Mouse (Mus musculus): ENCODE results near the gene Mkrn1. TPM values are rescaled to one million over a fixed set of nuclear protein-coding genes. Genes with fewer than 3 reads are reported as not detected.
A peak's percentile ranks its signal among the peaks of the same experiment; 100 is the strongest.
"Not testable (repeated sequence)": the region's sequence is repeated elsewhere in the genome, so short reads cannot be mapped to it uniquely, and the experiment has no call there.

The Mkrn1 gene
- polyA plus RNA-seq, 1 experiment from 2014 or later, result 215 TPM

DNA sequence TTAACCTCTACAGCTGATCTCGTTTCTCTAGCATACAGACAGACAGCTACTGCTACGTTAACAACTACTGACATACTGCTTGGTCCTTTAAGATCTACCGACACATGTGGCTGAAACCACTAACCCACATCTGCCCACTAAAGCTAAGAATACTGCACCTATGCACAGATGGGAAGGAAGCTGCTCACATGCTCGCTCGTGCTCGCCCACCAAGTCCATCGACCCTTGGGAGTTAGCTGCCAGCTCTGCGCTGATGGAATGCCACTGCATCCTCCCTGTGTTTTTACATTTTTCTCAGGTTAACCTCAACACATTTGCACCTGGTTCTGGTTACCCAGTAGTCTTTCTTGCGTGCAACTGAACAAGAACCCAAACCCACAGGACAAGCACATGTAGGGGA is 21.9 kb downstream of the Mkrn1 start:
- Histone ChIP-seq H3K9me3 (no peaks in the 10 kb centered on the region), H3K4me1 (replicated peaks) (peaks cover 10% of the 10 kb centered on the region; the same call in 1 of the 2 replicates), H3K4me3 (no peak overlapping the region), H3K27me3 (no peaks in the 10 kb centered on the region), H3K9ac (no peak overlapping the region), H3K4me2 (no peak overlapping the region), H3K27ac (replicated peaks) (no peak overlapping the region), H3K36me3 (peaks cover 68% of the 10 kb centered on the region)
- no peak for ATAC-seq (ENCODE audit: low read depth)
- WGBS, result 91% methylated on average over 9 of the region's 9 CpGs

DNA sequence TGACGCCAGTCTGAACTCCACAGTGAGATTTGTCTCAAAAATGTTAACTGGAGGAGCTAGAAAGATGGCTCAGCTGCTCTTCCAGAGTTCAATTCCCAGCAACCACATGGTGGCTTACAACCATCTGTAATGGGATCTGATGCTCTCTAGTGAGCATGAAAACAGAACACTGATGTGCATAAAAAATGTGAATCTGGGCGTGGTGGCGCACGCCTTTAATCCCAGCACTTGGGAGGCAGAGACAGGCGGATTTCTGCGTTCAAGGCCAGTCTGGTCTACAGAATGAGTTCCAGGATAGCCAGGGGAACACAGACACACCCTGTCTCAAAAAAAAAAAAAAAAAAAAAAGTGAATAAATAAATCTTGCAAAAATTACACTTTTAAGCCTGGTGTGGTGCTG is 23.2 kb downstream of the Mkrn1 start:
- Histone ChIP-seq H3K4me2 (no peak overlapping the region), H3K36me3 (peaks cover 72% of the 10 kb centered on the region), H3K9ac (no peak overlapping the region), H3K27me3 (no peaks in the 10 kb centered on the region), H3K9me3 (no peaks in the 10 kb centered on the region), H3K4me1 (replicated peaks) (peaks cover 10% of the 10 kb centered on the region; the same call in 1 of the 2 replicates), H3K4me3 (no peak overlapping the region), H3K27ac (replicated peaks) (no peak overlapping the region)
- WGBS, result 94% methylated on average over 6 of the region's 6 CpGs
- no peak for ATAC-seq (ENCODE audit: low read depth)

DNA sequence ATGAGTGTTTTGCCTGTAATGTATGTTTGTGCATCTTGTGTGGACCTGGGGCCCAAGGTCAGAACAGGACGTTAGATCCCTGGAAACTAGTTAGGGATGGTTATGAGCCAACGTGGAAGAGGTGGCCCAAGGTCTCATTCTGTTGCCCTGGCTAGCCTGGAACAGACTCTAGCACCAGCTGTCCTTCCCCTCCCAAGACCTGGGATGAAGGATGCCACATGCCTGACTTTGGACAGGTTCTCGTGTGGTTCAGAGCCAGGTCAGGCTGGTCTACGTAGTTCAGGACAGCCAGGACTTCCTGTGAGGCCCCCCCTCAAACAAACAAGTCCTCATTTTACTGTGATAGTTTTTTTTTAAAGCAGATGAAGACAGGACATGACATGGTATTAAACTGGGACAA is 24.3 kb downstream of the Mkrn1 start:
- no peaks in the 10 kb centered on the region for H3K9me3 ChIP-seq
- peaks cover 10% of the 10 kb centered on the region; the same call in 1 of the 2 replicates for H3K4me1 ChIP-seq (replicated peaks)

DNA sequence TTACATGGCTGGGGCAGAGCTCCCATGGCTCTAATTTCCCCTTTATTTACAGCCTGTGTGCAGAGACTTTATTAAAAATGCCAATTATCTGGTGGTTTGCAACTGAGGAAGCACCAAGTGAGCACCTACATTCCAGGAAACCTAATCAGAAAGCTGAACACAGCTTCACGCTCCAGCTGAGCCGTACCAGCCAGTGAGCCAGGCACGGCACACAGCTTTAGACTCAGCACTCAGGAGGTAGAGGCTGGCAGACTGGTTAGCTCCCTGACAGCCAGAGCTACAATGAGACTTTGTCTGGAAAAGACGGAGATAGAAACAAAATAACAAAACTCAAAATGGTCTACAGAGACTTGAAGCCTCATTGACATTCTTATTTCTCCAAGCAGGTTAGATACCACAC is 24.8 kb downstream of the Mkrn1 start:
- Histone ChIP-seq H3K9ac (no peak overlapping the region), H3K4me3 (no peak overlapping the region), H3K36me3 (peaks cover 71% of the 10 kb centered on the region), H3K9me3 (no peaks in the 10 kb centered on the region), H3K4me2 (no peak overlapping the region), H3K4me1 (replicated peaks) (peaks cover 10% of the 10 kb centered on the region; the same call in 1 of the 2 replicates), H3K27ac (replicated peaks) (peak overlapping the region; percentile 69), H3K27me3 (no peaks in the 10 kb centered on the region)
- WGBS, result 46% methylated on average over 4 of the region's 4 CpGs
- peak; percentile 86 for ATAC-seq (ENCODE audit: low read depth)

More for the DNA sequence above, 24.3 kb downstream of the Mkrn1 start:
- ATAC-seq (ENCODE audit: low read depth), result no peak
- Histone ChIP-seq H3K36me3 (peaks cover 69% of the 10 kb centered on the region), H3K4me3 (no peak overlapping the region), H3K27me3 (no peaks in the 10 kb centered on the region), H3K9ac (no peak overlapping the region), H3K4me2 (no peak overlapping the region), H3K27ac (replicated peaks) (peak overlapping the region; percentile 69)
- 86% methylated on average over 4 of the region's 4 CpGs for WGBS

DNA sequence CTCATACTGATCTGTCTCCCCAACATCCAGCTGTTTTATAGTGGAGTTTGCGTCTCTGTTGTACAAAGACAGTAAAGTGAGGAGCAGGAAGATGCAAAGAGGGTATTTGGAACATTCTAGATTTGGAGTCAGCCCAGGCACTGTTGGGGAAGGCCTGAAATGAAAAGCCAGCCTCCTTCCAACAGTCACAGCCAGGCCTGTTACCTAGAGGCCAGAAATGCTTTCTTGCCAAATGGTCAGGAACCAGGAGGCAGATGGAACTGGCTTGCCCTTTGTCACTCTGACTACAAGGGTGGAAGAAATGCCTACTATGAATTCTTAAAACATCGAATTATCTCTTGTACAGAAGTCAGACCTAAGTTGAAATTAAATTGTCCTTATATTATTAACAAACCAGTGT is 30.3 kb downstream of the Mkrn1 start:
- Histone ChIP-seq H3K27me3 (no peaks in the 10 kb centered on the region), H3K9me3 (no peaks in the 10 kb centered on the region), H3K4me3 (no peak overlapping the region), H3K4me1 (replicated peaks) (no peaks in the 10 kb centered on the region), H3K36me3 (peaks cover 44% of the 10 kb centered on the region), H3K27ac (replicated peaks) (no peak overlapping the region), H3K4me2 (no peak overlapping the region), H3K9ac (no peak overlapping the region)
- no peak for ATAC-seq (ENCODE audit: low read depth)
- WGBS, result 97% methylated on average over 2 of the region's 2 CpGs

DNA sequence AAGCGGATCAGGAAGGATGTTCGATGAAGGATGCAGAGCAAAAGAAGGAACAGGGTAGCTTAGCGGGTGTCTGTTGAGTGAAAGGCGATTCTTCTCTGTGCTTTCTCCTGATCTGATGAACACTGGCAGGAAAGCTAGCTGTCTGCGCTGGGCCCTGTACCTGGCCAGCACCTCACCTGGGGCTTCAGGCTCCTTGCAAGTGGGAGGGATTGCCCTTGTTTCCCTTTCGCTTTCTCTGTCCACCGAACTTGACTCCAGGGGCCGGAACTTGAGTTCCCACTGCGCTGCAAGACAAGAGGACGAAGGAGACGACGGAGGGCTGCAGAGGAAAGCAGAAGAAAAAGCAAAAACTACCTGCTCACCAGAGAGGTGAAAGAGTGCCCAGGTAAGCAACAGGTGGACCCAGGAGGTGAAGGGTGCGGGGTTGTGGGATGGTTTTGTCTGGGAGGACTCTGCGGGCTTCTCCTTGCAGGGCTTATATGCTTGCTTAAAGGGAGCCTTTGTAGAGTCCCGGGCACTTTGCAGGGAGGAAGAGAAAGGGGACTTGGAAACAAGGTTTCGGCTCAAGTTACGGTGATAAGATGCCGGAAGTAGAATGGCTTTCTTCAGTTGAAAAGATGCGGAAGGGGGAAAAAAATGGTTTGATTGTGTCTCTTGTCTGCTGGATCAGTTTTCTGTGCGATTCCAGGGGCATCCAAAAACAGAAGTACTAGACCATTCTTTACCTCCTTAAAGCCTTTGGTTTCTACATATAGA is 39.0 kb downstream of the Mkrn1 start, which contains the start of gene Rab19:
Rab19 (plus strand) TSS at position 51 of the 756 bp plus-strand sequence.
- no peak for ATAC-seq (ENCODE audit: low read depth)
- 0 out of 2 replicates have a peak within 1 kb of the TSS, but pooled peaks have one; percentile 23 for H3K9ac ChIP-seq
- WGBS, result 10% methylated on average over 20 of the region's 20 CpGs

DNA sequence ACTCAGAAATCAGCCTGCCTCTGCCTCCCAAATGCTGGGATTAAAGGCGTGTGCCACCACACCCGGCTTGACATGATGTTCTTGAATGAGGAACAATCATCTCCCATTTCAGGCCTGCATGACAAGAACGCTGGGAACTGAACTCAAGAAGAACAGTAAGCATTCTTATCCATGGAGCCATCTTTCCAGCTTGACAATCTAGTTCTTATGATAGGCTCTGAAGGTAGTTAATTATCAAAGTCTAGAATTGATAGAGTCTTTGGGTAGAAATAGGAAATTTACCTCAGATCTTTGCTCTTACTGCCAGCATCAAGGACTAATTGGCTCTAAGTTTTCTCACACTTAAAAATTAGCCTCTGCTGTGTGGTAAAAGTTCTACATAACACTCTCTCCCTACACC is 40.0 kb downstream of the Mkrn1 start:
- Histone ChIP-seq H3K9me3 (no peaks in the 10 kb centered on the region), H3K4me2 (no peak overlapping the region), H3K4me1 (replicated peaks) (peaks cover 21% of the 10 kb centered on the region), H3K27me3 (peaks cover 18% of the 10 kb centered on the region; the same call in 1 of the 2 replicates), H3K36me3 (no peaks in the 10 kb centered on the region), H3K9ac (no peak overlapping the region), H3K27ac (replicated peaks) (no peak overlapping the region), H3K4me3 (no peak overlapping the region)
- WGBS, result 89% methylated on average over 3 of the region's 3 CpGs
- ATAC-seq (ENCODE audit: low read depth), result no peak

More for the DNA sequence above, 39.0 kb downstream of the Mkrn1 start, which contains the start of gene Rab19:
- H3K27me3 ChIP-seq, result peaks cover 18% of the 10 kb centered on the region; the same call in 1 of the 2 replicates
- no peak within 1 kb of the TSS for H3K27ac ChIP-seq (replicated peaks)
- no peaks in the 10 kb centered on the region for H3K9me3 ChIP-seq
- H3K4me1 ChIP-seq (replicated peaks), result peaks cover 12% of the 10 kb centered on the region
- H3K4me3 ChIP-seq, result peak within 1 kb of the TSS; percentile 23
- H3K4me2 ChIP-seq, result peak within 1 kb of the TSS; percentile 48
- no peaks in the 10 kb centered on the region for H3K36me3 ChIP-seq

DNA sequence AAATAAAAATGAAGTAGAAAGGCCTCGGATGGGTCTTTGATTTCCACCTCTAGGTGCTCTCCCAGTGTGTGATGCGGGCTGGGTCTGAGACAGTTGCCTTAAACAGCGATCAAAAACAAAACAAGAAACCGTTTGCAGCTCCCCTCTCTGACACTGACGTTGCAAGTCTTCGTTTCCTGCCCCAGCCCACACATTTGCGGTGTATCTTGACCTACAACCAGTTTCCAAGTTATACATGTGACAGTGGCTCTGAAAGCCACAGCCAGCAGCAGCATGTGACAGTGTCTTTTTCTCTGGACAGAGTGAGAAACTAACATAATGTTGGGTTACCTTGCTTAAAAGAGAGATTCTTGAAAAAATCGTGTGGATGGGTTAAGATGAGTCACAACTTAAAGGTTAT is 40.5 kb downstream of the Mkrn1 start:
- H3K27ac ChIP-seq (replicated peaks), result no peak overlapping the region
- peaks cover 21% of the 10 kb centered on the region for H3K4me1 ChIP-seq (replicated peaks)
- H3K36me3 ChIP-seq, result 0 out of 2 replicates have a peak, but pooled peaks cover 2% of the 10 kb centered on the region
- H3K9ac ChIP-seq, result no peak overlapping the region
- no peak overlapping the region for H3K4me2 ChIP-seq
- no peak overlapping the region for H3K4me3 ChIP-seq
- WGBS, result 84% methylated on average over 8 of the region's 8 CpGs
- peaks cover 18% of the 10 kb centered on the region; the same call in 1 of the 2 replicates for H3K27me3 ChIP-seq
- no peak for ATAC-seq (ENCODE audit: low read depth)
- no peaks in the 10 kb centered on the region for H3K9me3 ChIP-seq

DNA sequence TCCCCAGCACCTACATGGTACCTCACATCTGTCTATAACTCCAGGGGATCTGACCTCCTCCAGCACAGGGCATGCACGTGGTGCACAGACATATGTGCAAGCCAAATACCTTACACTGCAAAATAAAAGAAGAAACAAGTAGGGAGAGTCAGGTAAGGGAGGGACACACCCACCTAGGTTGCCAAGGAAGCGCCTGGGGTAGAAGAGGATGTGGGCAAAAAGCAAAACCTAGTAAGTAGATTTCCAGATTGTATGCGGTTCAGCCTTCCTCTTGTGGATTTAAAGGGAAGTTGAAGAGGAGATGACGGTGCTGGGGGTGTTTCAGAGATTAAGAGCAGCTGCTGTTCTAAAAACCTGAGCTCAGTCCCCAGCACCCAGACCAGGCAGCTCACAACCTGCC is 41.0 kb downstream of the Mkrn1 start:
- H3K4me3 ChIP-seq, result no peak overlapping the region
- ATAC-seq (ENCODE audit: low read depth), result no peak
- no peak overlapping the region for H3K9ac ChIP-seq
- H3K4me2 ChIP-seq, result no peak overlapping the region
- peaks cover 18% of the 10 kb centered on the region; the same call in 1 of the 2 replicates for H3K27me3 ChIP-seq
- H3K9me3 ChIP-seq, result no peaks in the 10 kb centered on the region
- 75% methylated on average over 4 of the region's 4 CpGs for WGBS
- H3K27ac ChIP-seq (replicated peaks), result no peak overlapping the region
- peaks cover 21% of the 10 kb centered on the region for H3K4me1 ChIP-seq (replicated peaks)
- peaks cover 8% of the 10 kb centered on the region for H3K36me3 ChIP-seq

DNA sequence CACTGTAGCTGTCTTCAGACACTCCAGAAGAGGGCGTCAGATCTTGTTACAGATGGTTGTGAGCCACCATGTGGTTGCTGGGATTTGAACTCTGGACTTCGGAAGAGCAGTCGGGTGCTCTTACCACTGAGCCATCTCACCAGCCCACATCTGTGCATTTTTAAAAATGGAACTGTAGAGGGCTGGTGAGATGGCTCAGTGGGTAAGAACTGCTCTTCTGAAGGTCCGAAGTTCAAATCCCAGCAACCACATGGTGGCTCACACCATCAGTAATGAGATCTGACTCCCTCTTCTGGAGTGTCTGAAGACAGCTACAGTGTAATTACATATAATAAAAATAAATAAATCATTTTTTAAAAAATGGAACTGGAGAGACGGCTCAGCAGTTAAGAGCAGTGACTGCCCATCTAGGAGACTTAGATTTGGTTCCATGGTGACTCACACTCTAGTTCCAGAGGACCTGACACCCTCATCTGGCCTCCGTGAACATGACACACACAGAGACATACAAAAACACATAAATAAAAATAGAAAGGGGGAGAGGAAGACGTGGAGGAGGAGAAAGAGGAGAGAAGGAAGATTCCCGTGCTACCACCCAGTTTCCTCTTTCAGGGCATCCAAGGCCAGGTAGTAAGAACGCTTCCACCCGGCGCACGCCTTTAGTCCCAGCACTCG is 42.0 kb downstream of the Mkrn1 start:
- H3K27me3 ChIP-seq, result peaks cover 18% of the 10 kb centered on the region; the same call in 1 of the 2 replicates
- H3K27ac ChIP-seq (replicated peaks); H3K4me3 ChIP-seq; H3K4me2 ChIP-seq; H3K9ac ChIP-seq; ATAC-seq (ENCODE audit: low read depth); H3K9me3 ChIP-seq: not testable (repeated sequence)
- H3K4me1 ChIP-seq (replicated peaks), result peaks cover 26% of the 10 kb centered on the region
- H3K36me3 ChIP-seq, result peaks cover 14% of the 10 kb centered on the region
- 83% methylated on average over 13 of the region's 13 CpGs for WGBS

DNA sequence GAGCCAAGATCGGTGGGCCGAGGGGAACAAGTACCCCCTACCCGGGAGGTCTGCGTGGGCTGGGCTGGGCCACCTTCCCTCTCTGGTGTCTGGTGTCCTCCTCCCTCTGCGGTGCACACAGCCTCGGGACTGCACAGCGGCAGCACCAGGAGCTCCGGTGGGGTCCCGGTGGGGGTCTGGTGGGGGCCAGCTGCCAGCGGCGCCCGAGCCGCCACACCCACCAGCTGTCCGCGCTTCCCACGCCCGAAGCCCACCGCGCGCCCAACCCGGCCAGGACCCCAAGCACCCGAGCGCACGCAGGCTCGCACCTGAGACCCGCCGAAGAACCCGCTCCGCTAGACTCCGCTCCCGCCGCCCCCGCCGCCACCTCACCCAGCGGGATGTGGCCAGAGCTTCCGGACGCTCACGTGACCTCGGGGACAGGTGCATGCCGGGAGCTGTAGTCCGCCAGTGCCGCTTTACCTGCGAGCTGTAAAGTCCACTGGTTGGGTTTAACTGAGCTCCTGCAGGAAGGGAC is 42.9 kb downstream of the Mkrn1 start, which contains the start of gene Slc37a3:
Slc37a3 (minus strand) TSS at position 365 of the 517 bp plus-strand sequence.
- peak; percentile 91 for ATAC-seq (ENCODE audit: low read depth)
- WGBS, result 0% methylated on average over 43 of the region's 43 CpGs
- H3K27ac ChIP-seq (replicated peaks), result peak within 1 kb of the TSS; percentile 76

DNA sequence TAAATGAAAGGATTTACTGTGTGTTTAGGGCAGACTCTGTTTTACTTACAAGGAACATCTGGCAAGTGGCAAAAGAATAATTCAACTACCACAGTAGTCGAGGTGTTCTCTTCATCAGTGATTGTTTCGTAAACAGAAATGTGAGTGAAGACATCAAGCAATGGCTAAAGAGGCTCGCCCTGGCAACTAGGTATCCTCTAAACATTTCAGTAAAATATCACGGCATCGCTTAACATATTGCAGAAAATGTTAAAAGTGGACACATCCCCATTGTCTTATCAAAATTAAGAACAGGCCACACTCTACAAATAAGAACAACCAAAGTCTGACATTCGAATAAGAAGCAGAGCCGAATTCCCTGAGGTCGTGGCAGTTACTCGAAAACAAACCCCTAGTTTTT is 43.5 kb downstream of the Mkrn1 start:
- H3K36me3 ChIP-seq, result peaks cover 14% of the 10 kb centered on the region
- H3K4me1 ChIP-seq (replicated peaks), result peaks cover 36% of the 10 kb centered on the region
- peak overlapping the region; percentile 91 for H3K9ac ChIP-seq
- WGBS, result 20% methylated on average over 9 of the region's 9 CpGs
- peaks cover 18% of the 10 kb centered on the region; the same call in 1 of the 2 replicates for H3K27me3 ChIP-seq
- no peak for ATAC-seq (ENCODE audit: low read depth)
- peak overlapping the region; percentile 96 for H3K4me3 ChIP-seq
- no peaks in the 10 kb centered on the region for H3K9me3 ChIP-seq
- no peak overlapping the region for H3K27ac ChIP-seq (replicated peaks)
- peak overlapping the region; percentile 70 for H3K4me2 ChIP-seq

More for the DNA sequence above, 42.9 kb downstream of the Mkrn1 start, which contains the start of gene Slc37a3:
- H3K4me2 ChIP-seq, result peak within 1 kb of the TSS; percentile 70
- peak within 1 kb of the TSS; percentile 91 for H3K9ac ChIP-seq
- H3K4me3 ChIP-seq, result peak within 1 kb of the TSS; percentile 96
- peaks cover 35% of the 10 kb centered on the region for H3K4me1 ChIP-seq (replicated peaks)
- H3K27me3 ChIP-seq, result peaks cover 18% of the 10 kb centered on the region; the same call in 1 of the 2 replicates
- H3K9me3 ChIP-seq, result no peaks in the 10 kb centered on the region
- peaks cover 14% of the 10 kb centered on the region for H3K36me3 ChIP-seq

All from neural tube, embryonic 13.5 days (tissue).